Mouse (Mus musculus) lung, embryonic 16.5 days (tissue): ENCODE results near the gene 1700021F05Rik. TPM values are rescaled to one million over a fixed set of nuclear protein-coding genes. Genes with fewer than 3 reads are reported as not detected.

Experiments
- ATAC-seq: fragments of 200-750 bp; cut with Nextera tagmentation; 2 replicates; pipeline ENCODE4 v1.8.0; 2017; ENCODE audit warnings: low read depth, mild to moderate bottlenecking, moderate library complexity
- H3K27ac ChIP-seq: fragments of 300-500 bp; sonication (generic); 2 replicates; pipeline ENCODE4 v1.5.1; 2014; ENCODE audit warnings: mild to moderate bottlenecking, control low read depth, low read length
- H3K27me3 ChIP-seq: fragments of 300-500 bp; sonication (generic); 2 replicates; pipeline ENCODE4 v1.6.1; 2014; ENCODE audit warnings: low read depth, low read length, mixed read lengths; ENCODE audit not compliant: control insufficient read depth, insufficient read depth
- H3K36me3 ChIP-seq: fragments of 300-500 bp; sonication (generic); 2 replicates; pipeline ENCODE4 v1.6.1; 2014; ENCODE audit warnings: low read length; ENCODE audit not compliant: control insufficient read depth, insufficient read depth
- H3K4me1 ChIP-seq: fragments of 300-500 bp; sonication (generic); replicated peaks from 2 replicates; pipeline ENCODE4 v1.6.1; 2014; ENCODE audit warnings: low read length, mixed read lengths; ENCODE audit not compliant: control insufficient read depth, insufficient read depth
- H3K4me2 ChIP-seq: fragments of 300-500 bp; sonication (generic); 2 replicates; pipeline ENCODE4 v1.6.1; 2014; ENCODE audit warnings: low read depth, low read length, control low read depth
- H3K4me3 ChIP-seq: fragments of 300-500 bp; sonication (generic); 2 replicates; pipeline ENCODE4 v1.5.1; 2014; ENCODE audit warnings: mild to moderate bottlenecking, low read length, control low read depth
- H3K9ac ChIP-seq: fragments of 300-500 bp; sonication (generic); 2 replicates; pipeline ENCODE4 v1.6.1; 2014; ENCODE audit warnings: low read length, control low read depth
- H3K9me3 ChIP-seq: fragments of 300-500 bp; sonication (generic); 2 replicates; pipeline ENCODE4 v1.6.1; 2016; ENCODE audit warnings: low read length; ENCODE audit not compliant: control insufficient read depth
- WGBS: fragments of 180-500 bp; shearing (Covaris S2); extraction: QIAGEN DNeasy Blood & Tissue Kit; methylation state at CpG from one replicate; pipeline ENCODE4 v1.1.7; 2014; 5-methylcytosine and 5-hydroxymethylcytosine counted together
- polyA plus RNA-seq: library from polyadenylated mRNA; unstranded; fragments of >200 nt; fragmentation: Nextera tagmentation; extraction: Ambion mirVana; gene quantifications from 2 replicates; pipeline ENCODE4 v1.2.1, GENCODE M21; 2015

1700021F05Rik gene
- polyA plus RNA-seq, 1 experiment from 2014 or later = 49.2 TPM

DNA sequence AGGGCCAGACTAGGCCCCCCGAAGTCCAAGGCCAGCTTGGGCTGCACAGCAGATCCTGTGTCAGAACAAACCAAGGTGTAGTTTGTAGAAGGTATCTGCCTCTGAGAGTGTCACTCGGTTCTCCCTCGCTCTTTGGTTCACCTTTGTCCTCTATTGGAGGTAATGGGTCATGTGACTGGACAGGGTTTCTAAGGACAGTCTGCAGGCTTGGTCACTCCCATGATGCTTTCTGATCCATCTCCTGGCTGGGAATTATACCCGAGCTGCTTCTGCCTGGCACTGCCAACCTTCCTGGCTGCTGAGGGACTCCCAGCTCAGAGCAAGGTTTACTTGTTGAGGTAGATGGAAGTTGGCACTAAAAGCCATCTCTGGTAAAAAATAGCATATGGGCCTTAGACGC, 49.9 kb downstream of the 1700021F05Rik start:
- whole genome bisulfite sequencing = 78% methylated on average over 5 of the region's 5 CpGs
- peaks cover 15% of the 10 kb centered on the region; the same call in 1 of the 2 replicates for H3K4me1 ChIP-seq
- H3K27me3 ChIP-seq = no peaks in the 10 kb centered on the region
- H3K4me2 ChIP-seq = no peak overlapping the region
- no peak overlapping the region for H3K9ac ChIP-seq
- H3K9me3 ChIP-seq = no peaks in the 10 kb centered on the region
- no peak overlapping the region for H3K4me3 ChIP-seq
- no peak for ATAC-seq
- no peaks in the 10 kb centered on the region; the same call in 1 of the 2 replicates for H3K36me3 ChIP-seq
- H3K27ac ChIP-seq = no peak overlapping the region

DNA sequence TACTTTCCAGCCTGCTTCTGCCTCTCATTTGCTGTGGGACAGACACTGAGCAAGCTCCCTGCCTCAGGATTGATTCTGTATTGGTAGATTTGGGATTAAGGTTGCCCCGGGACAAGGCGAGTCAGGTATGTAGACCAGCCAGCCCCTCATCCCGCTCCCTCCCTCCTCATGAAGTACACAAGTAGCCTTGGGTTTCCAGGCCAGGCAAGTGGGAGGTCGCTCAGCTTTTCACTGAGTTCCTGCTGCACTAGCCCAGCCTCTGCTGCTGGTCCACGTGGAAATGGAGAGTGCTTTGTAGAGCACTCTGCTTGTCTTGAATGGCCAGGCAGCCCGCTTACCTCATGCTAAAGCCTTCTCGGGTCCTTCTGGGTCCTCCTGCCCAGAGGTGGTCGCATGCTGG, 50.8 kb downstream of the 1700021F05Rik start:
- no peaks in the 10 kb centered on the region for H3K9me3 ChIP-seq
- no peaks in the 10 kb centered on the region for H3K36me3 ChIP-seq
- ATAC-seq = peak; percentile 47
- H3K4me3 ChIP-seq = no peak overlapping the region
- WGBS = 50% methylated on average over 8 of the region's 8 CpGs
- H3K9ac ChIP-seq = no peak overlapping the region
- H3K4me2 ChIP-seq = no peak overlapping the region
- no peaks in the 10 kb centered on the region for H3K27me3 ChIP-seq
- H3K4me1 ChIP-seq = peaks cover 15% of the 10 kb centered on the region; the same call in 1 of the 2 replicates
- H3K27ac ChIP-seq = 0 out of 2 replicates have a peak overlapping the region, but pooled peaks have one; percentile 4

DNA sequence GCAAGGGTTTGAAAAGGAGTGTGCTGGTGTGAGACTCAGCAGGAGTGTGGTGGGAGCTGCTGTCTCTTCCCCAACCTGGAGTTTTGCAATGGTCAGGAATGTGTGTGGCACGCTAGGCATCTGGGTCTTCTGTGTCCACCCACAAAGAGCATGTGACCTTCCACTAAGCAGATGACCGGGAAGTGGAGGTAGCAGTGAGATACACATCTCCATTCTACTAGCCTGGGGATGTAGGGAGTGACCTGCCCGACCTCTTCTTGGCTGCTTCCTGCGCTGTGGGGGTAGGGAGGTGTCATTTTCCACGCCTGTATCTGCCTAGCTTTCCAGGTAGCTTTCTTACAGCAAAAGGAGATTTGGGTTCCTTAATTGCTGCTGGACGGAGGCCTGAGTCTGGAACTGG, 51.2 kb downstream of the 1700021F05Rik start:
- peak; percentile 71; the same call in 1 of the 2 replicates for ATAC-seq
- peak overlapping the region; percentile 4; the same call in 1 of the 2 replicates for H3K27ac ChIP-seq
- no peak overlapping the region for H3K4me2 ChIP-seq

DNA sequence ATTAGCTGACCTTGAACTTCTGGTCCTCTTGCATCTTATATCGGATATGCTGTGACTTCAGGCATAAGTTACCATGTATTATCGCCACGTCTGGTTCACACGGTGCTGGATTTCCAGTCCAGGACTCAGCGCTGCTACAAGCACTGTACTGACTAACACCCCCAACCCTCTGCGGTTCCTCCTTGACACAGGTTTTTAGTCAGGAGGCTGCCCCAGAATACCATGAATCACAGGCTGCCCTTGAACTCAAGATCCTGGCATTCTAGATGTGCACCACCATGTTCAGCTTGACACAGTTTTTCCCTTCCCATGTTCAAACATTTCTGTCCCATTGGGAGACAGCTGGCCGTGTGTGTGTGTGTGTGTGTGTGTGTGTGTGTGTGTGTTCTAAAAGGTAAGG, 51.7 kb downstream of the 1700021F05Rik start:
- H3K36me3 ChIP-seq = no peaks in the 10 kb centered on the region
- H3K9ac ChIP-seq = no peak overlapping the region
- no peaks in the 10 kb centered on the region for H3K9me3 ChIP-seq
- ATAC-seq = no peak
- H3K4me1 ChIP-seq = peaks cover 16% of the 10 kb centered on the region; the same call in 1 of the 2 replicates
- H3K27ac ChIP-seq = 0 out of 2 replicates have a peak overlapping the region, but pooled peaks have one; percentile 4
- no peak overlapping the region for H3K4me2 ChIP-seq
- no peak overlapping the region for H3K4me3 ChIP-seq
- 77% methylated on average over 7 of the region's 7 CpGs for WGBS
- no peaks in the 10 kb centered on the region for H3K27me3 ChIP-seq

More for the DNA sequence above, 51.2 kb downstream of the 1700021F05Rik start:
- Histone ChIP-seq H3K9me3 (no peaks in the 10 kb centered on the region), H3K4me3 (no peak overlapping the region), H3K9ac (no peak overlapping the region), H3K27me3 (no peaks in the 10 kb centered on the region), H3K4me1 (peaks cover 15% of the 10 kb centered on the region; the same call in 1 of the 2 replicates), H3K36me3 (no peaks in the 10 kb centered on the region)
- 26% methylated on average over 6 of the region's 6 CpGs for WGBS

DNA sequence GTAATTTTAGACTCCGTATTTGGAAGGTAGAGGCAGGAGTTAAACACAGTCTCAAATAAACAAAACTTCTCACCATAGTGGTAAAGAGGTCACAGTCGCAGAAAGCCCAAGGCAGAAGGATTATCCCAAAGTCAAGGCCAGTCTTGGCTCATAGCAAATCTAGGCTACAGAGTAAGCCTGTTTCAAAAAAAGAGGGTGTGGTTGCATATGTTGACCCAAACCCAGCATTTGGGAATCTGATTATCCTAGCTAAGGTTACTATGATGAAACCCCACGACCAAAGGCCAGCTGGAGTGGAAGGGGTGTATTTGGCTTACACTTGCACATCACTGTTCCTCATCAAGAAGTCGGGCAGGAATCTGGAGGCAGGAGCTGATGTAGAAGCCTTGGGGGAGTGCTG, 52.5 kb downstream of the 1700021F05Rik start:
- WGBS = 65% methylated on average over 4 of the region's 4 CpGs
- Histone ChIP-seq H3K27me3 (no peaks in the 10 kb centered on the region), H3K27ac (no peak overlapping the region), H3K9me3 (no peaks in the 10 kb centered on the region), H3K4me2 (no peak overlapping the region), H3K9ac (no peak overlapping the region), H3K4me3 (no peak overlapping the region), H3K4me1 (peaks cover 22% of the 10 kb centered on the region), H3K36me3 (no peaks in the 10 kb centered on the region)
- no peak for ATAC-seq

DNA sequence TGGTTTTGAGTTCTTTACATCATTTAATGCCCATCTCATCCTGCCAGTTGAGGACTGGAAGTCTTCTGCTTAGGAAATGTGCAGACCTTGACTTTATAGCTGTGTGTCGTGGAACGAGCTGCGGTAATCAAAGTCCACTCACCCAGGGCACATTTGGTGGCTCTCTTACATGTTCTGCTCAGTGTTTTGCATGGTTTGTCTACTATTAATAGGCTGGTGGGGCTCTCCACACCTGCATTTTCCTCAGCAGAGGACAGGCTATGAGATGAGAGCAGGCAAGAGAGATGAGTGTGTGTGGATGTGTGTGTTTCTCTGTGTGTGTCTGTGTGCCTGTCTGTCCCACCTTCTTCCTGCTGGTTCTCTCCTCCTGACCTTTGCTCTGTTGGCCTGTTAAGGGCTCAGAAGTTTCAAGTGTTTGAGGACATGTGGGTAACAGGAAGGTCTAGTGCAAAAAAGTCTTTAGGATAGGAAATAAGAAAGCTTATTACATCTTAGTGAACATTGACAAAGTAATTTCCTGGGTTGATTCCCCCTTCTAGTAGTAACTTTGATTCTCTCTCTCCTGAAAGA, 53.3 kb downstream of the 1700021F05Rik start:
- no peak overlapping the region for H3K4me3 ChIP-seq
- no peaks in the 10 kb centered on the region for H3K9me3 ChIP-seq
- no peaks in the 10 kb centered on the region for H3K36me3 ChIP-seq
- no peak overlapping the region for H3K9ac ChIP-seq
- WGBS = 82% methylated on average over 3 of the region's 3 CpGs
- H3K4me2 ChIP-seq = no peak overlapping the region
- H3K4me1 ChIP-seq = peaks cover 29% of the 10 kb centered on the region
- H3K27ac ChIP-seq = no peak overlapping the region
- ATAC-seq = no peak
- H3K27me3 ChIP-seq = no peaks in the 10 kb centered on the region

DNA sequence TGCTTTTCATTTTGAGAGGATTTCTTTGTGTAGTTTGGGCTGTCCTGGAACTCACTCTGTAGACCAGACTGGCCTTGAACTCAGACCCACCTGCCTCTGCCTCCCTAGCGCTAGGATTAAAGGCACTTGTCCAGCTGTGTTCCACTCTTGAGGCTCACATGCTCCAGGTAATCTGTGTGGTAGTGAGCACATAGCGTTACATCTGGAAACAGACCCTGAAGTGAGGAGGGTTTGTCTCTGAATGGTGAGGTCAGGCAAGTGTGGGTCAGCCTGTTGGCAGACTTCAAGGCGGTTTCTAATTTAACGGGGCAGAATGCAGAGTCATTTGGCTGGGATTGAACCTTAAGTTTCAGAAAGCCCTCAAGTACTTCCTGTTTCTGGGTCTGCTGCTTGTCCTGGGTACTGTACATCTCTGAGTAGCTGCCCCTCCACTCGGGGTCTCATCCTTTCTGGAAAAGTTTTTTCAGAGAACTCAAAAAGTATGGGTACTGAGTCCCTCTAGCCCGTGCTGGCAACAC, 55.0 kb downstream of the 1700021F05Rik start:
- peaks cover 34% of the 10 kb centered on the region for H3K4me1 ChIP-seq
- no peak overlapping the region for H3K27ac ChIP-seq
- H3K36me3 ChIP-seq = no peaks in the 10 kb centered on the region
- no peak overlapping the region for H3K4me3 ChIP-seq
- no peak overlapping the region for H3K9ac ChIP-seq
- H3K4me2 ChIP-seq = no peak overlapping the region
- no peaks in the 10 kb centered on the region for H3K9me3 ChIP-seq
- 75% methylated on average over 6 of the region's 6 CpGs for WGBS
- no peak for ATAC-seq
- H3K27me3 ChIP-seq = no peaks in the 10 kb centered on the region

DNA sequence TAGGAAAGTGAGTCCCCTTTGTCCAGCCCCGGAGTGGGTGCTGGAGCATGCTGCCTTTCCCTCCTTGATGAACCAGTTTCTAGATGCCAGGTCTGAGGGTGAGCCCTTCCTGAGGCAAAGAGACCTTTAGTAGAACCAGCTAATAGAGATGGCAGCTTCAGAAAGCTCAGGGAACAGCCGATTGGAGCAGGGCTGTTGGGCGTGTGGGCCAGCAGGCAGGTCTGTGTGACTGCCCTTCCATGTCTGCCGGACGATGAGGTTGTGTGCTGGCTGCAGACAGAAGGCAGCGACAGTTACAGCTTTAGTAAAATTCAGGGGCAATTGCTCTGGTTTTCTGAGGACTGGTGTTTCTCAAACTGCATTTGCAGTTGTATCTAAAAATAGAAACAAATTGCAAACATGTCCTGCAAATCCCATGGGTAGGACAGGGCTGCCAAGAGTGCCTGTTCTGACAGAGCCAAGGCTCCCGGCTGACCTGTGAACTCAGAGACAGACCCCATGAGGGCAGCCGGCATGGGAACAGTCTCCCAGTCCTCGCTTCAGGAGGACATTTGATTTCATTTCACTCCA, 57.3 kb downstream of the 1700021F05Rik start:
- Histone ChIP-seq H3K27ac (peak overlapping the region; percentile 91), H3K9ac (peak overlapping the region; percentile 58), H3K4me2 (peak overlapping the region; percentile 43), H3K4me3 (no peak overlapping the region), H3K27me3 (no peaks in the 10 kb centered on the region), H3K9me3 (no peaks in the 10 kb centered on the region), H3K36me3 (no peaks in the 10 kb centered on the region), H3K4me1 (peaks cover 26% of the 10 kb centered on the region)
- ATAC-seq = no peak
- WGBS = 31% methylated on average over 9 of the region's 9 CpGs

DNA sequence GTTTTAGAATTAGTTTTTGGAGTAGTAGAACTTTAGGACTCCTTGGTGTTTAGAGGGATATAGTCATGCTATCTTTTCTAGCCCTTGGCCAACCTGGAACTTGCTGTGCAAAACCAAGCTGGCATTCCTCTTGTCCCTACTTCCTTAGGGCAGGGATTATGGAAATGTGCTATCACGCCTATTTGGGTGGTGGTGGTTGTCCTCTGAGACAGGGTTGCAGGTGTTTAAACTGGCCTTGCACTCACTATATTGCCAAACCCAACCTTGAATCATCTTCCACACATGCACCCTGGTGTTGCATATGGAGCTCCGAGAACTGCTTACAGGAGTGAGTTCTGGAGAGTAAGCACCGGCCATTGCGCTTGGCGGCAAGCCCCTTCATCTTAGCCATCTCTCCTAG, 58.8 kb downstream of the 1700021F05Rik start:
- H3K27ac ChIP-seq = no peak overlapping the region
- no peak overlapping the region for H3K4me3 ChIP-seq
- no peaks in the 10 kb centered on the region for H3K9me3 ChIP-seq
- H3K27me3 ChIP-seq = no peaks in the 10 kb centered on the region
- no peak overlapping the region for H3K9ac ChIP-seq
- ATAC-seq = no peak
- H3K4me2 ChIP-seq = no peak overlapping the region
- H3K4me1 ChIP-seq = peaks cover 32% of the 10 kb centered on the region
- 90% methylated on average over 5 of the region's 5 CpGs for WGBS
- H3K36me3 ChIP-seq = no peaks in the 10 kb centered on the region
